Mouse (Mus musculus) cerebellum, postnatal 14 days (tissue): Measurements from ENCODE around the gene Olfr376.

ENCODE experiments used
- DNase-seq, 2 experiments: peaks; one replicate each; pipeline ENCODE4 v3.0.0; 2021; ENCODE audit warnings: mixed read lengths in 2 of 2

Gene Olfr376

DNA sequence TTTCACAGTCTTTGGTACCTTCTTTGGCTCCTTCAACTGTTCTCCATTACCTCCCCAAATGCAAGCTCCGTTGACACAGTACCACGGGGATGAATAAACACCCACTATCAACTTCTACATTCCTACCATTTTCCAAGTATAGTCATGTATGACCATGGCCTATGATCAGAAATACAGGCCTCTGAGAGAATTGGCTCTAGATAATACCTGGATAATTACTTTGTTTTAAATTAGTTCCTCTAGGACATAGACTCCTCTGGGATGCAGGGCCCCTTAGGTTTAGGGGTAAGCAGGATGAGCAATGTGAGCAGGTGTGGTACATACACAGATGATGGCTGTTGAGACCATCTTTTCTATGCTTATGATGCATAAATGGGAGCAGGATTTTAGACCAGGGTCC, at the start of gene Olfr376:
TSS of gene Olfr376 (plus strand) at position 301 of the 400 bp plus-strand sequence.
- DNase-seq, result no peak

DNA sequence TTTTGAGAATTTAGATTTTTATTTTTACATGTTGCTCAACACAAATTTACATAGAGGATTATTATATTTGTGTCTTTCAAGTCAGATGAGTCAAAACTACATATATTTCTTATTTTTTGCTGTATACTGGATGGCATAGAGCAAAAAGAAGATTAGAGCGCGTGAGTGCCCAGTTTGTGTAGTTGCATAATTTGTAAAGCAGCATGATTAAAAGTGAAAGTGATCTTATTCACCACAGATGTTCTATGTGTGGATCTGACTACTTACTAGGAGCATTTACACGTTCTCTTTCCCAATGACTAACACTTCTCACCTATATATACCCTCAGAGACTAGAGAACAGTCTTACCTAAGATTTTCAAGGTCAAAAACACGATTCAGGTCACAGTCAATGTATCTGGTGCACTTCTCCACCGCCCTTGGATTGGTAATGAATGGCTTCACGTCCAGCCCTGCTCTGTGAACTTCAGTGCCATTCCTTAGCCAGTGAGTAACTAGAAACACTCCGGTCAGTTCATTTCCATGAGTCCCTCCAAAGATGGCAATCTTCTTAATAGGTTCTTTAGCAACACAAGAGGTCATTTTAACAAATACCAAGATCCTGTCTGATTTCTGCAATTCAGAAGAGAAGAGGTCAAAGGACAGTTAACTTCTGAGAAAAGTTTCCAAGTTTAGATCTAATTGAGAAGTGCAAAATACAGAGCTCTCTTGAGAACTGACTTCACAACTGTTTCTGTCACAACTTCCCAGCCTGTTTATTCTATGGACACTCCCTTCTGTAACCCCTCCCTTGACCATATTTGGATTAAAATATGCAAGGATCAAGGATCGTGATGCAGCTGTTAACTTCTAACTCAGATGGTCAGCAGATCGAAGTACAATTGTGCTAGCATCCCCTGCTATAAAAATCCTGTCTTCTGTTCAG, 46.9 kb upstream of the Olfr376 start:
- DNase-seq, result no peak

DNA sequence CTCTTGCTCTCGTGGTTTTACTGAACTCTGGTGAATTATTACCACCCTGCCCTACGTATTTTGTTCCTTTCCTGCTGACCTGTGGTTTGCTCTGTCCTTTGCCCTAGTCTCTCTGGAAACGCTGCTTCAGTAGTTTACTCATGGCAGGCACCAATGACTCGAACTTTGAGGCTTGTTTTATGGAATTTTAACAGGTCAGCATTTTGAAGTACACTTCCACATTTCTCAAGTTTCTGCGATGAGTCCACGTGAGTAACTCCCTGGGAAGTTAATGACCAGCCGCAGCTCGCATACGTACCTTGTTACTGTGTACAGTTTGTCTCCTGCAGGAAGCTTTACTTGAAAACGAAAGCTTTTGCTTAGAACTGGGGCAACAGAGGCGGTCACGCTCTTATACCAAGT, 44.6 kb upstream of the Olfr376 start:
- no peak for DNase-seq

DNA sequence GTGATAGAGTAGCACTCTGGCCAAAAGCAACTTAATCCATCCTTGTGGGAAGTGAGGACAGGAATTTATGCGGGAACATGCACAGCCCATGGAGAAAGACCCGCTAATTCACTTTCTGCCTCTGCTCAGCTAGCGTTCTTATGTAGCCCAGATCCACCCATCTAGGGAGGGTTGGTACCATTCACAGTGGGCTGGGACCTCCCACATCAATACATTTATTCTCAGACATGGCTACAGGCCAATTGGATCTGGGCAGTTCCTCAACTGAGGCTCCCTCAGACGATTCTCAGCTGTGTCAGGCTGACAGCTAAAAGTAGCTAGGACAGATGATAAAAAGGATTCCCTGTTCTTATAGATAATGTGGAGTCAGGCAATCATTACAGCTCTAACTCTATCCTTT, 43.7 kb upstream of the Olfr376 start:
- no peak for DNase-seq

DNA sequence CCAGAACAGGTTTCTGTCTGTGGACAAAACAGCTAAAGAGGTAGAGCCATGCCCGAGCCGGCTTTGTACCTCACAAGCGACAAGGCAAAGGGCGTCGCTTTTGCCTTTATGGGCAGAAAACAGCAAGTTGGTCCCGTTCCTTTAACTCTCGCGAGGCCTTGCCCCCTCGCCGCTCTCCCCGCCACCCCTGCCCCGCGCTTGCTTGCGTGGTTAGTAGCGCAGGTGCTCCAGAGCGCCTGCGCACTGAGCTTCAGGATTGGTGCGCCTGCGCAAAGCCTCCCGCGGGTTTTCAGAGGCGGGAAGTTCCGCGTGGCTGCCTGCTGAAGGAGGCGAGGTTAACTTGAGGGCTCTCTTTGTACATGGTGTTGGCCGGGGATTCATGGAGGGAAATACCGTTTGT, 41.6 kb upstream of the Olfr376 start, which contains the start of the genes Aspa, Gm49340 and Spata22:
TSS of gene Aspa (minus strand) at position 155 of the 400 bp plus-strand sequence.
TSS of gene Gm49340 (plus strand) at position 300 of the 400 bp plus-strand sequence.
TSS of gene Spata22 (plus strand) at position 300 of the 400 bp plus-strand sequence.
- DNase-seq, result no peak

DNA sequence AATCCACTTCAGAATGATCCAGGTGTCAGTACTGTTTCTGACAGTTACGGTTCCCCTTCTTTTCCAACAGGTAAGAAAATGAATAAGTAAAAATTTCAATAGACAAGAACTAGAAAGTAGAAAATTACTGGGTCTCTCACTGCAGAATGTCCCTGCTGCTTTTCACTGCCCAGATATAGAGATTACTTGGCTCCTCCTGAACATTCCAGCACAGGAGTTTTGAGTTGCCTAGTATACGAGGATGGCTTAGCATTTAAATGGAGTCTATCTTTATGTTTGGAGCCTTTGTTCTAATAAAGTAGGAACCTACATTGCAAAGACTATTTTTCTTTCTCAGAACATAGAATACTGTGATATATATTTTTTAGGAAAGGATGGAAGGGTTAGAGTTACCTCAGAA, 37.7 kb upstream of the Olfr376 start:
- DNase-seq, result no peak

DNA sequence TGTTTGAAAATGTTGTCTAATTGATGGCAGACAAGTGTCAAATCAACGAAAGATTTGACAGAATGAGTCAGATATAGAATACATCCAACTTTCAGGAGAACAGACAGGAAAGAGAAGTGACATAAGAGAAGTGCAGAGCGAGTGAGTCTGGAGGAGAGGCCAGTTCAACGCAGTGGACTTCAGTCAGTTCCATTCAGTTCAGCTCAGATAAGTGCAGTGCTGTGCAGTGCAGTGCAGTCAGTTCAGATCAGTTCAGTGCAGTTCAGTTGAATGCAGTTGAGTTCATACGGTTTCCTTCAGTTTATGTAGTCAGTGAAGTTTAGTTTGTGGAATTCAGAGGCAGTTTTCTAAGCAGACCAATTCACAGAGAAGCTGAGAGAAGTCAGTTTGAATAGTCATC, 34.1 kb upstream of the Olfr376 start:
- no peak for DNase-seq

DNA sequence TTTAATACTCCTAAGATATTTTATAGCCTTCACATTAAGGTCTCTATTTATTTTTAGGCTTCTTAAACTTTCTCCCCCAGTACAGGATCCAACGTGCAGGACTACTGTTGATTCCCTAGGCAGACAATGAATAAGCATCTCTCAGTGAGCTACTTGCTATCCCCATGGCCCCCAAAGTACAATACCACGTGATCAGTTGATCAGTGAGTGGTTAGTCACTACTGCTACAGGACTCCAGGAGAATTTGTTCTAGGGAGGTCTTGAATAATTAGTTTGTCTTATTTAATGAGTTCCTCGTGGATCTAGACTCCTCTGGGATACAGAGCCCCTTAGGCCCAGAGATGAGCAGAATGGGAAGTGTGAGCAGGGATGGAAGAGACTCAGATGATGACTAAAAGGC, 20.6 kb upstream of the Olfr376 start, which contains the start of gene Olfr20:
TSS of gene Olfr20 (plus strand) at position 301 of the 400 bp plus-strand sequence.
- DNase-seq, result no peak

DNA sequence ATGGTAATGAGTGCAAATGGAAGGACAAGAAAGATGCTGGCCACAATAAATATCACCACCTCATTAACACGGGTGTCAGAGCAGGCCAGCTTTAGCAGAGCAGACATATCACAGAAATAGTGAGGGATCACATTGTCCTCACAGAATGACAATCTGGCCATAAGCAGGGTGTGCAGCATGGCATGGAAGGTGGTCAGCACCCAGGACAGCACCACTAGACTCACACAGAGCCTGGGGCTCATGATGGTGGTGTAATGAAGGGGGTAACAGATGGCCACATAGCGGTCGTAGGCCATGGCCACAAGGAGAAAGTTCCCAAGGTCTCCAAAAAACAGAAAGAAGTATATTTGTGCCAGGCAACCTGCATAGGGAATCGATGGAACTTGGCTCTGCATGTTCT, 24.3 kb downstream of the Olfr376 start:
- no peak for DNase-seq

DNA sequence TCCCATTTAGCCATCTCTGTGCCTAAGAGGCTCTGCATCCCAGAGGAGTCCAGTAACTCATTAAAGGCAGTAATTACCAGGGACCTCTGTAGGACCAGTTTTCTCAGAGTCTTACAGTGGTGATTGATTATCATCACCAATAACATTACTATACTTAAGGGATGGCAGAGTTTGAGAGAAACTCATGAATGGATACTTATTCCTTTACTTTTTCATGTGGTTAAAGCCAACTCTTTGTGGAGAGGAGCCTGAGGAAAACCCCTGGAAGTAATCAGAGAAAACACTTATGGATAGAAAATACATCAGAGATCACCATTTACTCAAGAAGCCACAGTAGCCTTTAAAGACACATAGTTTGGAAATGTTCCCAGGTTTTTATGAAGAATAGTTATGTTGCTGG, 28.5 kb downstream of the Olfr376 start, which contains the start of gene Olfr1:
TSS of gene Olfr1 (minus strand) at position 101 of the 400 bp plus-strand sequence.
- no peak for DNase-seq
